Mouse (Mus musculus): Measurements from ENCODE around the gene Gpr4.

Gene Gpr4

DNA sequence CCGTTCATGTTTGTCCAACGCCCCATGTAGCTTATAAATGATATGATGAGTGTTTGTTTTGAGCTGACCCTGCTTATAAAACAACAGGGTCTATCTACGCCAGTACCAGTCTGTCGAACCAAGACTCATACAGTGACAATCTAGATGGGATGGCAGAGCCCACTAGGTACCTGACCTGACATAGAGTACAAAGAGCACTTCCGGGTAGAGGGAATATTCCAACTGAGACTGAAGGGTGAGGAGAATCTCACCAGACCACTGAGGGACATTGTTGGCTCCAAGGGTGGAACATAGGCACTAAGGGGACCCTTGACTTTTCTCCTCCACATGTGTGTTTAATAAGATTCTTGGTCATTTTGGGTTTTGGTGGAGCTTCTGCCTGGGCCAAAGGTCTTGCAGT is 17.1 kb downstream of the Gpr4 start:
- no peak for DNase-seq

DNA sequence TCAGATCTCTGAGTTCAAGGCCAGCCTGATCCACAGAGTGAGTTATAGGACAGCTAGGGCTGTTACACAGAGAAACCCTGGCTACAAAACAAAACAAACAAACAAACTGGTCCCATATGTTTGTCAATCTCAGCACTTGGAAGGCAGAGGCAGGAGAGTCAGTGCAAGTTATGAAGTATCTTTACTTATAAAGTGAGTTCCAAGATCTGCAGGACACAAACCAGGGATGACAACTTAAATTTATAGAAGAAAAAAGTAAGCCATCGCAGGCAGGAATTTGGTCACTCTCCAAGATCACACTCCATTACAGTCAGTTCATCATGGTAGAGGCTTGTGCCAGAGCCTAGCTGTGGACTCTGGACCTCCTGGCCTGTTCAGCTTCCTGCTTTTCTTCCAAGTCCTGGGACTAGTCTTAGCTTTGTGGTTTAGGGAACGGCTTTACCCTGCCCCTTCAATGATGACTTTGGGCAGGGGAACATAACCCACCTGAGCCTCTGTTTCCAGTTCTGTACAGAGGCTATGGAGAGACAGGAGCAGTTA is 17.8 kb downstream of the Gpr4 start:
- no peak for DNase-seq

DNA sequence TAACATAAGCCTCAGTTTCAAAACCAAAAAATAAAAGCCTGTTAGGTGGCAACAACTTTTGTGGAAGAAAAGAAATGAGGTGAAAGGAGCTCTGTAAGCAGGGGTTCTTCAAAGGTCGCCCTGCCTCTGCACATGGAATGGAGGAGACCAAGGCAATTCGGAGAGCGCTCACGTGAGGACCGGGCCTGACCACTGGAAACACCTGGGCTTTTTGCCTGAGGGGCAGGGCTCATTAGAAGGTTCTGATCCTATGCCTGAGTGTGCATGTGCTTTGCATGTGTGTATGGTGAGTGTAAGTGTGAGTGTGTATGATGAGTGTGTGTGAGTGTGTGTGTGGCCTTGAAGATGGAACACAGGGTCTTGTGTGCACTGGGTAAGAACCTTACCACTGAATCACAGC is 18.6 kb downstream of the Gpr4 start:
- no peak for DNase-seq

DNA sequence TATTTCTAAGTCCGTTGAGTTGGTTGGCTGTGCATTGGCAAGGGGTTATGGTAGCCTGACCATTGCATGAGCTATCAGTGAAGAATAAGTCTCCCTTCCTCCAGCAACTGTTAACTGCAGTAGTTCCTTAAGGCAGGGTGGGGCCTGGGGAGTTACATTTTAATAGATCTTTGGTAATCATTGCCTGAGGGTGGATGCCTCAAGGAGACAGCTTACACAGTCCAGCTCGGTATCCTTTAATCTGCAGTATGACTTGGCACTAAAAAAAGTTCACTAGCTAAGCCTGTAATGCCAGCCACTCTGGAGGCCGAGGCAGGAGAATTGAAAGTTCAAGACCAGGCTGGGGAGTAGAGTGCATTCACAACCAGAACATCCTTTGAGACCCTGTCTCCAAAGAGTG is 19.5 kb downstream of the Gpr4 start:
- no peak for DNase-seq

DNA sequence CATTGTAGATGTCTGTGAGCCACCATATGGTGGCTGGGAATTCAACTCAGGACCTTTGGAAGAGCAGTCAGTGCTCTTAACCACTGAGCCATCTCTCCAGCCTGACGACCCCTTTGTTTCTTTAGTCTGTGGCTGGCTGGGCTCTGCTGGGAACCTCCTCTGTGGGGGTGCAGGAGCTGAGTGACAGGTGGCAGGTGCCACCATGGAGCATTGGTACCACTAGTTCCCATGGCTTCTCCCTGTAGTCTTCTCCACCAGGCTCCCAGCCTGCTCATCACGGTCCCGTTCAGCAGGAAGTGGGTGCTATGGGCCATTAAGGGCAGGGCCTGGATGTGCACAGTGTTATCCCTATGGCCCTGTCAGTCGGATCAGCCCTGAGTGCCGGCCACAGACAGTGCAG is 22.3 kb downstream of the Gpr4 start:
- no peak for DNase-seq

DNA sequence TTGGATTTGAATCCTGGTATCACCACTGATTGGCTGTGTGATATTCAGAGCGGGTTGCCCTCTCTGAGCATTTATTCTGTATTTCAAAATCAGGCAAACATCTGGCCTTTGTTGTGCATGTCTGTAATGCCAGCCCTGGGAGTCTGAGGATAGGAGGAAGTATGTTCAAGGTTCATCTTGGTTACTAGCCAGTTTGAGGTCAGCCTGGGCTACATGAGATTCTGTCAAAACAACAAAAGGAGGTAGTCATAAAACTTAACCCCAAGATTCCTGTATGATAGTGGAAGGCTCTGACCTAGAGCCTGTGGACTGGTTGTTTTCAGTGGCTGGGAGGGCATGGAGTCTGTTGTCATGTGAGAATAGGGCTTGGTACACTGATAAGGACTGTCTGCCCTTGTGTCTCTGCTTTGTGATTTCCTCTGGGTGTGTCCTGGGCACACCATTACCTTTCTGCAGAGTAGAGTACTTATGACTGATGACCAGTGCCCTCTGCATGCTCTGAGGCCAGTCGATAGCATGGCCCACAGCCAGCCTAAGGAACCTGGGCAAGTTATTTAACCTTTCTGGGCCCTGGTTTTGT is 22.8 kb downstream of the Gpr4 start:
- no peak for DNase-seq

DNA sequence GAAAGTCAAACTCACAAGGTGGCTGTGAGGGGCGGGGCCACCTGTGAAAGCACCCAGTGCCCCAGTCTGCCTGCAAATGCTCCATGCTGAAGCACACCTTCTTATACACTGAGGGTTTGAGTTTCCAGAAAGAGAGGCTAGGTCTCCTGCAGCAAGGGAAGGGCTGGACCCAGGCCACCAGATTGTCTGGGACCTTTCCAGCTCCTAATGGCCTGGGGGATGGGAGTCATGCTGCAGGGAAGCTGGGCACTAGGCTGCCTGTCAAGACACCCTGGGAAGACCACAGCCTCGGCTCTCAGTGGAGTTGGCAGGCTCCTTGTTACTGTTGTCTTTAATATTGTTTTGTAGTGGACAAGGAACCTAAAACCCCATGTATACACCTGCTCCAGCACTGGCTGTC is 24.1 kb downstream of the Gpr4 start:
- DNase-seq, result no peak

DNA sequence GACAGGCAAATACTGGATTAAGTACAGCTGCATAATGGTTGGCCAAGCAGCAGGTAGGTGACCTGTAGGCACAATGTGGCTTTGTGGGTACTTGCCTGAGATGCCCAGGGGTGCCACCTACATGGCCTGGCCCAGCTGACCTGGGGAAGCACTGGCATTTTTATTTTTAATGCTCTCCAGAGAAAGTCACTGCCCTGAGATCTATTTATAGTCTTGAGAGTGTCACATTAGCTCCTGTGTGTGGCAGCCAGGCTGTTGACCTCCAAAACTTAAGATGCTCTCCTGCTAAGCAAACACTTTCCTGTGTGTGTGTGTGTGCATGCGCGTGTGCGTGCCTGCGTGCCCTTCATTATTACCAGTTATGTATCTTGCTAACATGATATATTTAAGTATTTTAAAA is 26.0 kb downstream of the Gpr4 start:
- DNase-seq, result no peak

DNA sequence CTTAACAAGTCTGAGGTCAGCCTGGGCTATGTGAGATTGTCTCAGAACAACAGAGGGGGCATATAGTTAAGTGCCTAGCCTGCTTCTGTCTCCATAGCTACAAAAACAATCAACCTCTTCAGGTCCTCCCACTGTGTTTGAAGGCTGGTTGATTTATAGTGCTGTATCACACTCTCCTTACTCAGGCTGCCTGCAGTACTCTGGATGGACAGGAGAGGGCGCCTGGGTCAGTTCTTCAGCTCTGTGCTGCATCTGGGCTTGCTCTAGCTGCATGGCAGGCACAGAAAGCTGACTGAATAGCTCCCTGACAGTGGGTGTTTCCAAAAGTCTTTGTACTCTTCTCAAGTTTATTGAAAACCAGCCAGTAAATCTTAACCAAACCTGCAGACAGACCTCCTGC is 27.1 kb downstream of the Gpr4 start:
- DNase-seq, result peak; percentile 85

DNA sequence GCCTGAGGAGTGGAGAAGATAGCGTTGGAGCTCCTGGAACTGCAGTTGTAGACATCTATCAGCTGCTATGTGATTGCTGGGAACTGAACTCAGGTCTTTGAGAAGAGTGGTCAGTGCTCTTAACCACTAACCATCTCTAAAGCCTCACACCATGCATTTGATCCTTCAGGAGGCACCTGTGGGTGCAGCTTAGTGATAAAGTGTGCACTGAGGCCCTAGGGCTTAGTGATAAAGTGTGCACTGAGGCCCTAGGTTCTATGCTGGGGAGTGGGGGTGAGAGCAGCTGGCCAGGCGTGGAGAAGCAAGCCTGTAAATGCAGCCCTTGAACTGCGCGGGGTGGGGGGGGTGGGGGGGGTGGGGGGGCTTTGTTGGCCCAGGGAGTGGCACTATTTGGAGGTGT is 27.6 kb downstream of the Gpr4 start:
- DNase-seq, result no peak

DNA sequence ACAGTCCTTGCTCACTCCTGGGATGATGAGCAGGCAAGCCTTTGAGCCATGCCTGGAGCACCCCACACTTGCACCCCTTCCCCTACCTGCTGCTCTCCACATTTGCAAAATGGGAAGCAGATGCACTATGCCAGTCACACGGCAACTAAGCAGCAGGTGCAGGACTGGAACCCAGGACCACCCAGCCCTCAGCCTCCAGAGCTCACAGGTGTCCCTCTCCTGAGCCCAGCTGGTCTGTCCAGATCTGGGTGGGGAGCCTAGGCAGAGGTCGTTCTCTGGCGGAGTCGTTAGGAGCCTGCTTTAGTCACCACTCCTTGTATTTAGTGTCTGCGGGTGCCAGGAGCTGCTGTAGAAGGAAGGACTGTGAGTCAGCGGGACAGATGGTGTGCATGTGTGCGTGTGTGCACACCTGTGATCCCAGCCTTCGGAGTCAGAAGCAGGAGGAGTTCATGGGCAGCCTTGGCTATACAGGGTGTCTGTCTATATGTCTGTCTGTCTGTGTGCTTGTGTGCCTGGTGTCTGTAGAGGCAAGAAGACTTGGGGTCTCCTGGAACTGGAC is 28.6 kb downstream of the Gpr4 start:
- no peak for DNase-seq

DNA sequence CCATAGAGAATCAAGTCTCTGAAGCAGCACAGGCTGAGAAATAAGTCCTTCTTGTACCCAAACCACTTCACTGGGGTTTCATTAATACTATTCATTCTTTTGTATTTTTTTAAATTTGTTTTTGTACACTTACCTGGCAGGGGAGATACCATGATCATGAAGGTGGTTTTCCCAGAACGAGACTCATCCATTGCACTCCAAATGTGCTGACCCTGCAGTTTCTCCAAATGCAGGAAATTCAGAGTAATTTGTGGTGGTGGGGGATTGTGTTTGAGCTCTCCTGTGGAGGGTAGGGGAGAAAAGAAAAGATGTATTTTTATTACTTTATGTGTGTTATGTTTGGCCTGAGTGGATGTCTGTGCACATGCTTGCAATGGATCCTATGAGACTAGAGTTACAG is 29.7 kb downstream of the Gpr4 start:
- DNase-seq, result no peak

DNA sequence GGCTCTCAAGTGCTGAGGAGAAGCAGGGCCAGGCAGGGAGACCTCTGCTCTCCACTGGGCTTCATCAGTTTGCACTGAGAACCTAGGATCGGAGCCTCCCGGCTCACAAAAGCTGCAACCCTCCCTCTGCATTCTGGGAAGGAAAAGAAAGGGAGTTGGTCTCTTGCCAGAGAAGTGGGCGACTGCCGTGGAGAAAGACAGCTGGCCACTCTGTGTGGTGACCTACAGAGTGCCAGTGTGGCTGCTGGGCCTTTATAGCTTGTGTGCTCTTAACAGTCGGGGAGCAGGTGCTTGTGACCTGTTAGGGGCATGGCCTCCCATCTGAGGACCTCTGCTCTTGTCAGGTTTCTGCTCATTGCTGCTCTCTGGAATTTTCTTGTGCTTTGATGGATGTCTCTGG is 31.5 kb downstream of the Gpr4 start:
- DNase-seq, result no peak

DNA sequence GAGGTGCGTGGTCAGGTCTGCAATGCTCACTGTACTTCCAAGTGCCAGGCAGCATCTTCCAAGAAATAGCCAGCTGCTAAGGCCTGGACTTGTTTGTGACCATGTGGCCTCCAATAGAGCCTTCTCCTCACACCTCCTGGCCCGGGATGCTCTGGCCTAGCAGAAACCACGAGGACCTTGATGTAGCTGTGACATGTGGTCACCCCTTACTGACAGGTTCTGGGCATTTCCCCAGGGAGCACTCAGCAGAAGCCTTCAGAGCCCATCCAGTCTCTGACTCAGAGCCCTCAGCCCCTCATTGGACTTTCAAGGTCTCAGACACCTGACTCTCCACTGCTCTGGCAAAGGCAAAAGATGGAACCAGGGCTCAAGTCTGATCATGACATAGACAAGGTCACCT is 32.7 kb downstream of the Gpr4 start:
- DNase-seq, result no peak

DNA sequence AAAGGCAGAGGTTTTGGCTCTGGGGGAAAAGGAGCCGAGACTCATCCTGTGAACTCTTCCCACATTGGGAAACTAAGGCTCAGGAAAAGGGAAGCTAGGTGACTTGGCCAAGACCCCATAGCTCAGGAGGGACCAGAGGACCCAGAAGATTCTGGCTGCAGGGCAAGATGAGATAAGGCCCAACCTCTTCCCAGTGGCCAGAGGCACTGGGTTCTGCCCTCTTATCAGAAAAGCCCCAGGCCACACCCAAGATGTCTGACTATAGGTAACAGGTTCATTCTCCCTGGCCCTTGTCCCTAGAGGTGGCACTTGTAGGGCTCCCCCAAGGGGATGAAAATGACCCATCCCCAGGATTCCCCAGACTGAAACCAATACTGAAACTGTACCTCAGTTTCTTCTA is 34.5 kb downstream of the Gpr4 start:
- no peak for DNase-seq

DNA sequence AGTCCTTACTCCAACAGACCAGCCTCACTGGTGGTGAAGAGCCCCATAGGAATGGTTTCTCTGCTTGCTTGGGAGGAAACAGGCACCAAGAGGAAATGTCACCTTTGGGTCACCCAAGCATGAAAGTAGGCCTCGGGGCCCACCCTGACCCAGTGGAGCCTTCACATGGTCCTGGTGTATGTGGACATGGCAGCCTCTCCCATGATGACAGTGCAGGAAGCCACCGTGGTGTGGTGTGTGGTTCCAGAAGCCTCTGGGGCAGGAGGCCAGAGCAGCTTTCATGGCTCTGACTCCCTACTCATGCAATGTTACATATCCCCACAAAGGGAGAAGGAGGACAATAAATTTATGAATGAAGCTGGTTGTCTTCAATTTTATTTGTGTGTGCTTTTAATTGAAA is 35.2 kb downstream of the Gpr4 start:
- no peak for DNase-seq

DNA sequence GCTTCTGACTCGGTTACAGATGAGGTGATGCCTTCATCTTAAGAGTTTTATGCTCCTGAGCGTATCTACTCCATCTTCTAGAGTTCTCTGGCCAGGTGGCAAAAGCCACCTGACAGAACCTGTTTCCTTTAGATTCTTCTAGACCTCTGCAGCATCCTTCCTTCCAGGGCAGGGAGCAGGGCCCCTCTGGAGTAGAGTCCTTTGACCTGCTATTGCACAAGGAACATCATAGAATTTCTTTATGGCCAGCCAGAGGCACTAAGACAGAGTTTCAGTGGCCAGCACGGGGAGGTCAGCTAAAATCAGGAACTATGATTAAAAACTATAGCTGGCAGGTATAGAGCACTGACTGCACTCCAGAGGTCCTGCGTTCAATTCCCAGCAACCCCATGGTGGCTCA is 39.7 kb downstream of the Gpr4 start:
- no peak for DNase-seq

DNA sequence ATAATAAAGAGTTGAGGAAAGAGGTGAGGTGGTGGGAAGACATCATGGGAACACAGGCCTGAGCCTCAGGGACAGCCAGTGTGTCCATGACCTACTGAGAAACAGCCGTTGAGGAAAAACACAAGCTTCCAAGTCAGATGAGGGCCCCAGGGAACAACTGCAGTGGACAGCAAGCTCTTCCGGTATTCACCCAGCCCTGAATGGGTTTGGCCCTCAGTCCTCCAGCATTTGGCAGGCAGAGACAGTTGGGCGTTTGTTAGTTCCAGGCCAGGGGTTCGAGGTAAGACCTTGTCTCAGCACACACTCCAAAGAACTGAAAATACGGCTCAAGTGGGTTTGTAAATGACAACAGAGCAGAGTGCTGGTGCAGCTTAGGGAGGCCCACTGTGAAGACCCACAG is 41.1 kb downstream of the Gpr4 start:
- no peak for DNase-seq

DNA sequence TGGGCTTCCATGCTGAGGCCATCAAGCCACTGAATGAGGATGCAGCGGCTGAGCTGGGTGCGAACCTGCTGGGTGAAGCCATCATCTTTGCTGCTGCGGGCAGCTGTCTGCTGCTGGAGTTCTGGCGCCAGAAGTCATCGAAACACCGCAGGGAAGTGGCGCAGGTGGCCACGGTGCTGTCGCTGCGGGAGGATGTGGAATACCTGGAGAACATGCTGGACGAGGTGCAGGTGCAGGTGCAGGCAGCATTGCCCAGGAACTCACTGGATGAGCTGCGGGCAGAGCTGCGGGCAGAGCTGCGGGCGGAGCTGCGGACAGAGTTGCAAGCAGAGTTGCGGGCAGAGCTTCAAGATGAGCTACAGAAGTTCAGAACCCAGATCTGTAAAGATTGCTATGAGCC is 43.1 kb downstream of the Gpr4 start:
- DNase-seq, result no peak

DNA sequence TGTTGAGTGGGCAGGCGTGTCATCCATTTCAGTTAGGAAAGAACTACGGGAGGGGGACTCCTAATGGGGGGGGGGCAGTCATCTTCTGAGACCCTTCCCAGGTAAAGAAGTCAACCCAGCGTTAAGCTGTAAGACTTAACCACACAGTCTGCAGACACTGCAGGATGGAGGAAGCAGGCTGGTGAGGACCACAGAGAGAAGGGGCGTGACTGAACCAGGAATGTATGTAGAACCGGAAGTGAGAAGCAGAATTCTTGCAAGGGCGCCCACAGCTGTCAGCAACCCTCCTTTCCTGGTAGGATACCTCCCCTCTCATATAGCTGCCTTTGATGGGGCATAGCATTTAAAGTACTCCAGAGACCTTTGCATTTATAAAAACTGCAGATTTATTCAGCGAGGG is 44.2 kb downstream of the Gpr4 start:
- DNase-seq, result no peak

DNA sequence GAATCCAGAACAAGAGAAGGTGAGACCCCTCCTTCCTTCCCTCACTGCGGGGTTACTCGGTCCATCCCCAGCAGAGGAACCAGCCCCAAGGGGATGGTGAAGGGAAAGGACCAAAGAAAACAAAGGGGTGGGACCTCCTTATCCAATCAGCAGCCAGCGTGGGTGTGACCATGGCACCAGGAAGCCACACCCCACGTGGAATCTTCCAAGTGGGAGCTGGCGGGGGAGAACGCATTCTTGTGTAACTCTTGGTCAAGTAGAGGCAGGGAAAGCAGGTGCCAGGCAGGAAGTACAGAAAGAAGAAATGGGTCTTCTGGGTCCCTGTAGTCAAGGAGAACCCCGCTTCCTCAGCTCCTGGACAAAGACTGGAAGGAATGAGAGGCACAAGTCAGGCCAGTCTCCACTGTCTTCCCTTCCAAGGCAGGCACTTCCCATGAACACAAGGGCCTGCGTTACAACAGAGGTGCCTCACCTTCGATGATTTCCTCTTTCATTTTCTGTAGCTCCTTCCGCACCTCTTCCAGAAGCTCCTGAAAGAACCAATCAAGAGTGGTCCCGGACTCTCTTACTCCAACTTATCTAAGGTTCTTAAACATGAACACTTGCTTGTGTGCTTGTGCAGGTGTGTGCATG is 45.2 kb downstream of the Gpr4 start:
- no peak for DNase-seq

DNA sequence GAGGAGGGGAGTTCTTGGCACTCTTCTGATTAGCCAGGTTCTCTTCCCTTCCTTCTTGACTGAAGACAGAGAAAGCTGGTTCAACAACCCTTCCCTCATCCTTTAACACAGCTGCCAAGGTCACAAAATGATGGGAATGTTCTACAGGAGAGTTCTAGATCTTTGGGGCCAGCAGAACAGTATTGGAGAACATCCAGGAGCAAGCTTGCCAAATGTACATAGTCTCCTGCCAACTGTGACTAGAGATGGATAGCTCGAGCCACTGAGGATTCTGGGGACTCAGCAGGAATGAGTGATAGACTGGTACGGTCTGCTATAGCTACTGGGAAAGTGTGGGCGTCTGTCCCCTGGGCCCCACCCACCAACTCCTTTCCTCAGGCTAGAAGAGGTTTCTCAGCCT is 46.0 kb downstream of the Gpr4 start:
- DNase-seq, result no peak

DNA sequence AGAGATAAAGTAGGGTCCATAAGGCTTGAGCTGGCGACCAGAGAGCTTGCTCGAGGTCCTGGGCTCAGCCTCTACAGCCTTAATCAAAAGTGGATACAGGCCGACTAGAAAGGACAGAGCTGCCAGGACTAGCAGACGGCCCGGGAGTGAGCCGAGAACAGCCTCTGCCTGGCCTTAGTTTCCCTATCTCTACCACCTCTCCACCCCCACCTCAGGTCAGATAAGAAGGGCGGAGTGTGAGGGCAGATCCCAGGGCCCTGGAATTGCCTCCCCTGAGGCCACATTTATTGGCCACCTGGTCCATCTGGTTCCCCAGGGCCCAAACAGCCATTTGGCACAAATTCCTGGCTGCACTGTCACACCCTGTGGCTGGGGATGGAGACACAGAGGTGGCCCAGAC is 52.8 kb downstream of the Gpr4 start:
- DNase-seq, result no peak

DNA sequence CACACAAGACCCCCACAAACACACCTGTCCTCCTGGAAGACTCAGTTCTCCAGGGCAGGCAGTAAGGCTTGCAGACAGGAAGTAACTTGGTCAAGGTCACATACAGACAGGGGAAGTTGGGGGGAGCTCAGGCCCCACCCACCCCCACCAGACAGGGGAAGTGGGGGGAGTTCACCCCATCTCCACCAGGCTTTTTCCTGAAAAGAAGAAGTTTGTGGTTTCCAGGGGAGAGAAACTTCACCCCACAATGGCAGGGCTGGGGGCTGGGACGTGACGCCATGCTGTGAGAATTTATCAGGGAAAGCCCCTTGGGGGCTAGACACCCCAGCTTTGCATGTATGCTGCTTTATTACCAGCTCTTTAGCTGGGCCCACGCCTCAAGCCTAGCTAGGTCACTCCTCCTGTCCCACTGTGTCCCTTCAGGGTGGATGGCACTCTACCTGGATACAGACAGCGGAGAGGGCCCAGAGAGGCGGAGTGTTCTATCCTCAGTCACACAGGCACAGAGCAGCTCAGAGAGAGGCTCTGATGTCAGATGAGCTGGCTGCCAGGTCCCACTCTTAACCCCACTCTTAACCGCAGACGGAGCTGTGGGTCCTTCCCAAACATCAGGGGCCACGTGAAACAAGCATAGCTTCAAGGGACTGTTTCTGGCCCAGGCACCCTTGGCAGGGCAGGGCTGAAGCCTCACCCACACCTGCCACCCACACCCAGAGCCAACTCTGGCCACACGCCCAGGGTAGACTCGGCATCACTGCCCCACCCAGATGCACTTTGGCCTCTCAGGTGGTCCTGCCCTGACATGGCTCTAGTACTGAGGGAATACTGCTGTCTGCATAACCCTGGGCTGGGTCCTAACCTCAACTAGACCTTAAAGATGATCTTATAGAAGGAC is 53.8 kb downstream of the Gpr4 start:
- no peak for DNase-seq
